Mouse (Mus musculus): ENCODE data around the gene Terb2.

The Terb2 gene

DNA sequence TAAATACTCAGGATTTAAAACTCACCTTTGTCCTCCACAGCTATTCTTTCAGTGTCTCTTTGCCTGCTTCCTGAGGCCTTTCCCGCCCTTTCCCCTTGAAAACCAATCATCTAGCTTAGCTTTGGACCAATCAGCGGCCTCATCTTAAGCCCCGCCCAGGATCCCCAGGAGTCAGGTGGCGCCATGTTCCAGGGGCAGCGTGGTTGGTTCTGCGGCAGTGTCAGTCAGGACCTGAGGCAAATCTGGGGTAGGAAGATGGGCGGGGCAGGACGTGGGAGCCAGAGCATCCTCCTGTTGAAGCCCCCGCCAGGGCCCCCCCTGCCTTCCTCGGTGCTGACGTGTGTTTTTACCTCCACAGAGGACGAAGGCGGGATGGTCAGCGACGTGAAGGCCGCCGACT is at the start of gene Terb2, which contains the start of gene Patl2:
Gene Terb2, plus strand, starts transcription at position 167 of the 400 bp plus-strand sequence.
Gene Patl2, minus strand, starts transcription at position 84 of the 400 bp plus-strand sequence.
- no peak for DNase-seq

DNA sequence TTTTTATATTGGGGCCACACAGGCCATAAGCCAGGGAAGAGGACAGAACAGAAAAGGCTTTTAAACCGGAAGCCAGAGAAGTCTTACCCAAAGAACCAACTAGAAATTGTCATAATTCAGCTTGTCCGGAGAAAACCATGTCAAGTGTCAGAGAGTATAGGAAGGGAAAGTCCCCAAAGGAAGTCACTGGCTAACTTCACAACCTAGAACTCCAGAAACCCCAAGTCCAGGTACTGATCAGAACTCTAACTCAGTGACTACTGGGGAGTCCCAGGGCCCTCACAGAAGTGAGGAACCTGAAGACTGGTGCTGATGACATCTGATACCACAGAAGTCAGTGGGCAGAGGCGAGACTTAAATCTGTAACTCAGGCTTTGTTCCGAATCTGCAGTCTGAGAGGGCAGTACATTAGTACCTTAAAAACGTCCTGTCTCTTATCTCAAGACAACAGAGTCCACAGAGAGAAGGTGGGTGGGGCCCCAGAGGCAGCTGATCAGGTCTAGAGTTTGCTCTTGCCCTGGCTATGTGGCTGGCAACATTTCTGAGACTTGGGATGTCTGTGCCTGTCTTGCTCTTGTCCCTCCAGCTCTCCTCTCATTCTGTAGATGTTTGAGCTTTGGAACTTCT is 48.1 kb upstream of the Terb2 start:
- DNase-seq = no peak

DNA sequence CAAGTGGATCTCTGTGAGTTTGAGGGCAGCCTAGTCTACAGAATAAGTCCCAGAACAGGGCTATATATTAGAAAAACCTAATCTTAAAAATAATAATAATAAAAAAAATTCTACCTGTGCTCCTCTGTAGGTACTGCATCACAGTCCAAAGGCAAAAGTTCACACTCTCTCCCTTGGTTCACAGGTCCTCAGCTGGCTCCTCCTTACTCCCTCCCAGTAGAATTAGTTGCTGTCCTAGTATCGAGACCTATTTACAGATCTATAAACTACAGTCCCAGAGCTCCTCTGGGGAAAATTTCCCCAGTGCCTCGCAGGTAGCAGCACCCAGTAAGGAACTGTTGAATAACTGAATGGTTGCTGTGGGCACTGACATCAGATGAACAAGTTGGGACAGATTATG is 45.3 kb upstream of the Terb2 start:
- DNase-seq = no peak

DNA sequence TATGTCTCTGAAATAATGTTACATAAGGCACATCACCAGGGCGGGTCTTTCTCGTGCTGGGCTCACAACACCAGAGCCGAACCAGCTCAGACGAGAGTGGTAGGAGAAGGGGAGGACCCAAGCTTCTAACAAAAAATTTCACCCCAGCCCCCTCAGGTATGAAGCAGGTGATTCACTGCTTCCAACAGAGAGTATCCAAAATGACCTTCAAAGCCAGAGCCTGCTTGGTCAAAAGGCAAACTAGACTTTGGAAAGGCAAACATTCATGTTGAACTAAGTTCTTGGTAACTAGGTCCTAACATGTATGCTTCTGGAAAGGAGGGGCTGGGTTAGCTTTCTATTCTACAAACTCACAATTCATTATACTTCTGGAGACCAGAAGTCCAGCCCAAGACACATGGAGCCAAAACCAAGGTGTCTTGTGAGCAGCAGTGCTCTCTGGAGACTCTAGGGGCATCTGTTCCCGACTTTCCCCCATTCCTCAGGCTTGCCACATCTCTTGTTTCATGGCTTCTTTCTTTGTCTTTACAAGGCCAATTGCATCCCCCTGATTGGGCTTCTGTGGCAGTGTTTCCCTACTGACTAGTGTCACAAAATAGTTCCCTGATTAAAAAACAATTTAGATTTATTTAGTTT is 44.6 kb upstream of the Terb2 start:
- no peak for DNase-seq

DNA sequence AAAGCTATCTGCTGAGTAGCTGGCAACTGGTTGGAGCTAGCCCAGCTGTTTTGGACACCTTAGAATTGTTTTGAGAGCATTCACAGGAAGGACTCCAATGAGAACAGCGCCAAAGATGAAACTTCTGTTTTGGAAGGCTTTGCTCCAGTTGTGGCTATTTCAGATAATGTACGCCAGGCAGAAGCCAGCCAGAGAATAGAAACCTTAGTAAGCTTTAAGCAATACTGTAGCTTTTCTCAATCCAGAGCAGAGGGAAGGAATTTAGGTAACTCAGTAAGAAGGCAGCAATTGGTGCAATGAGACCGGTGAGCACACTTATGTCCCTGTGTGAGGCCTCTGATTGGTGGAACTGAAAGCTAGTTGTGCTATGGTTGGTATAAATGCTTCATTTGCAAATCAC is 43.0 kb upstream of the Terb2 start:
- no peak for DNase-seq

DNA sequence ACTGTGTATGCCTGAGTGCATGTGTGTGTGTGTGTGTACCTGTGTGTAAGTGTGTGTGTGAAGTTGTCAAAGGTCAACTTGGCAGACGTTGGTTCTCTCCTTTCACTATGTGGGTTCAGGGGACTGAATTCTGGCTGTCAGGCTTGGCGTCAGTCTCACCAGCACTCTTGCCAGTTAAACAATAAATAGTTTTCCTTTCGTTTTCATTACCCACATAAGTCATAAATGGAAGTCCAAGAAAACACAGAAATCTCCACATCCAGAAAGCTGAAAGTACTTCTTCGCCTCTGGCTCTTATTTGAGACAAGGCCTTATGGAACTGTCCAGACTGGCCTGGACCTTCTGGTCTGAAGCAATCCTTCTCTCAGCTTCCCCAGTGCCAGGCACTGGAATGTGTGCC is 40.3 kb upstream of the Terb2 start:
- DNase-seq = no peak

DNA sequence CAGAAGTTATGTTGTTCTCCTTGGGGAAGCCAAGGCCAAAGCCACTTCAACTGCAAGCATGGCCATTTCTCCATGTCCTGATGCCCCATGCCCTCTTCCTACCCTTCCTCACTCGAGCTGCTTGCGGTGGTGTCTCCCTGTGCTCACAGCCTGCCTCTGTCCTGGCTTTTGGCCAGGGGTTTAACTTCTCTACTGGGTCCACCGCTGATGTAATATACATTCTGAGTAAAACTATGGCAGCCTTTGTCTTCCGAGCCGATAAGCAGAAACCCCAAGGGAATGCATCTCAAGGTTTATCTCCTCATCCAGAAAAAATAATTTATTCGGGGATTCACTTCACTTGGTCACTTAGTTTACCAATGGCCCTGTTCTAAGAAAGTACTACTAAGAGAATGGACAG is 39.4 kb upstream of the Terb2 start:
- peak; percentile 14 for DNase-seq

DNA sequence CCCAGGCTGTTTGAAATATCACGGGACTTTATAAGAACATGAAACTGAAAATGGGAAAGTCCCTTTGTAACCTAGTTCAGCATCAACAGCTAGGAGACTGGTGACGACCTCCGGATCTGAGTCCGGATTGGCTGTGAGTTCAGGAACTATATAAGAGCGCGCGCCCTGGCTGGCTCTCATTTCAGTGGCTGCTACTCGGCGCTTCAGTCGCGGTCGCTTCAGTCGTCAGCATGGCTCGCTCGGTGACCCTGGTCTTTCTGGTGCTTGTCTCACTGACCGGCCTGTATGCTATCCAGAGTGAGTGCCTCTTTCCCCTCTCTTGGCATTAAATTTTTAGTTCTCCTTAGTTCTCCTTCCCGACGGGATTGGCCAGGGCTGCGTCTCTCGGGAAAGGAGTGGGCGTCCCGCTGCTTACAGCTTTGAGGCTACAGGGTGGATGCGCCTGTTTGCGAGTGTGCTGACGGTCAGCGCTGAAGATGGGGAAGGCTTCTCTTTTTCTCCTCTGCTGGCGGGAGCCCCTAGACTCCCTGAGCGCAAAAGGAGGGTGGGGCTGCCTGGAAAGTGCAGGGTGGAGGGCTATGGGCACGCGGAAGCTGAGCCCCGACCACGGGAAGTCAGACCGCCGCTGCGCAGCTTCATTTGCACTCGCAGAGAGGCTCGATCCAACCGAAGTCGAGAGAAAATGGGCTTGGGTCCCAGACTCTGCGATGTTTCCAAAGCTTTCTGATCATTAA is 38.4 kb upstream of the Terb2 start, which contains the start of gene B2m:
Gene B2m, plus strand, starts transcription at position 179 of the 734 bp plus-strand sequence.
- DNase-seq = peak; percentile 96

DNA sequence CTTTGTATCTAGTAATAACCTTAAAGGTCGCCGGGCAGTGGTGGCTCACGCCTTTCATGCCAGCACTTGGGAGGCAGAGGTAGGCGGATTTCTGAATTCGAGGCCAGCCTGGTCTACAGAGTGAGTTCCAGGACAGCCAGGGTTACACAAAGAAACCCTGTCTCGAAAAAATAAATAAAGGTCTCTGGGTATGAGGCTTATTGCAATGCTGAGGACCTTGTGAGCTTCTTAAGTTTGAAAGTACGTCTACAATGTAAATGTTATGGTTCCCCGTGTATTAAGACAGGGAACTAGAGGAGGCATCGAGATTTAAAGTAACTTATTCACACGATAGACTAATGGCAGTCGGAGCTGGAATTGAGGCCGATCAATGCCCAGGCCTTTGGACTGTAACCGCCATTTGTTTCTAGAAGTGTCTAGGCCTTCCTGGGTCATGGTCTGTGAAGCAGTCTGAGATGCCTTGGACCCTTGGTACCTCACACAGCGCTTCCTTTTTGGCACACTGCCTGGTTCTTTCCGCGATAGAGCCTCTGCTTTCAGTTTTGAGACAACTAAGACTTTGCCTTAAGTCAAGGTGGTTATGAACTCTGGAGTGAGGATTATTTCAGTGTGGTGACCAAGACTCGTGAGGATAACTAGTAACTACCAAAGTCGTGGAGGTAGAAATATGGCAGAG is 37.7 kb upstream of the Terb2 start:
- DNase-seq = peak; percentile 81

DNA sequence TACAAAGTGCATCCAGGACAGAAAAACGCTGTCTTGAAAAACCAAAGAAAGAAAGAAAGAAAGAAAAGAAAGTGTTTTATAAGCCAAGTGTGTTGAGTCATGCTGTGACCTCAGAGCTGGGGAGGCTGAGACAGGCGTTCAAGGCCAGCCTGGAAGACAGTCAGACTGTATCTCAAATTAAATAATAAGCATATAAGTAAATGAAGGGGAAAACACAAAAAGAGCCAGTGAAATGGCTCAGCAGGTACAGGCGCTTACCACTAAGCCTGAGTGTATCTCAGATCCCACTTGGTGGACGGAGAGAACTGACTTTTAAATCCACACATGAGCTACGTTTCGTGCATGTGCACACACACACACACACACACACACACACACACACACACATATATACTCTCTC is 36.8 kb upstream of the Terb2 start:
- DNase-seq = no peak

DNA sequence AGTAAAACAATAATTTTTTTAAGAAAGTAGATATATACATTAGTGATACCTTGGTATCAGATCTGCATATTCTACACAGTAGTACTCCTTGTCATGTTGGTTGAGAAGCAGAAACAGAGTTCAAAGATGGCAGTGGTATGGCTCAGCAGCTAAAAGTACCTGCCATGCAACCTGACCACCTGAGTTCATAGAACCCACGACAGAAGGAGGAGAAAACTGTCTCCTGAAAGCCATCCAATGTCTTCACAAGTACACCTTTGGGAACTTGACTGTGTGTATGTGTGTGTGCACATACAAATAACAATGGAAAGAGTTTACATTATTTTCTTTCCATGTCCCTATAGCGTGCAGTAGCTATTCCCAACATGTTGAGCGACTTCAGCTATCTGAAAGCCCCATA is 36.4 kb upstream of the Terb2 start:
- no peak for DNase-seq

DNA sequence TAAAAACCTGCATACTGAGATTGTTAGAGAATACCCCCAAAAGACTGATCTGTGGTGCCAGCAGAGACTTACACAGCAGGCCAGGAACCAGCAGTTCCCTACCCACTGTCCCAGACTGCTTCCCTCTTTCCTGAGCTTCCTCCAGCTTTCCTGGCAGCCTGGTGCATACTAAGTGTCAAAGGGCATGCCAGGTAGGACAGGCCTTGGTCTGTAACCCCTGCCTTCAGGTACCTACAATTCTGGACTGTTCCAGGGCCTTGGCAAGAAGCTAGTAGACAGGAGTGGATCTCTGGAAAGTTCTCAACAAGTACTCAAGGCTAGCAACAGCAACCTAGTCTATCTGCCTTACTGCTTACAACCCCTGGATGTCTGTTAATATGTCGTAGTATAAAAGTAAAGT is 34.9 kb upstream of the Terb2 start:
- no peak for DNase-seq

DNA sequence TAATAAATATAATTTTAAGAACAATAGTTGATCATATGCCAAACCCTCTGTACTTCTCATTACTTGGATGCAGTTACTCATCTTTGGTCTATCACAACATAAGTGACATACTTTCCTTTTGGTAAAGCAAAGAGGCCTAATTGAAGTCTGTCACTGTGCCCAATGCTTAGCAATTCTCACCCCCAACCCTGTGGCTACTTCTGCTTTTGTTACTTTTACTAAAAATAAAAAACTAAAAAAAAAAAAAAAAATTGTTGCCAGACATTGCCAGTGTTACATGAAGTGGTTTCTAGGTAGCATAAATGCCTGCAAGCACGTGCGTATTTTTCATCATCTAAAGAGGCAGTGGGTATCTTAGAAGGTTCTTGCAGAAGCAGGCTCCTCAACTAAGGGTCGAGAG is 33.2 kb upstream of the Terb2 start:
- DNase-seq = no peak

DNA sequence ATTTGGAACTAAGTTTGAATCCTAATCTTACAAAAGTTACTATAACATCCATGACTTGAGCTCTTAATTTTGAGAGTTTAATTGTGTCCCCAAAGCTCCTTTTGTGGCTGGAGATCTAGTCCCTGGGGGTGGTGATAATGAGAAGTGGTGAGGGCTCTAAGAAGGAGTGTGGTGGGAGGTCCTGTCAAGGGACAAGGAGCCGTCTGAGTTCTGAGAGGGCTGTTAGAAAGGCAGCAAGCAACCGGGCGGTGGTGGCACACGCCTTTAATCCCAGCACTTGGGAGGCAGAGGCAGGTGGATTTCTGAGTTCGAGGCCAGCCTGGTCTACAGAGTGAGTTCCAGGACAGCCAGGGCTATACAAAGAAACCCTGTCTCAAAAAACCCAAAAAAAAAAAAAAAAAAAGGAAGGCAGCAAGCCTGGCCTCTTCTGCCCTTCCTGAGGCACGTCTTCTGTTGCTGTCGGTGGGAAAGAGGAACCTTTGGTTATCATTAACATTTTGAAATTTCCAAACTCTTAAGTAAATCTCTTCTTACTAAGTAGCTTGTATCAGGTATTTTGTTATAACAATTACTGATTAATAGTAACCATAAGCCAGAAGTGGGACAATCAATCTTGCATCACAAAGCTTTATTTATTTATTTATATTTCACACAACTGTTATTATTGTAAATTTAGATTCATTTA is 32.2 kb upstream of the Terb2 start:
- no peak for DNase-seq

DNA sequence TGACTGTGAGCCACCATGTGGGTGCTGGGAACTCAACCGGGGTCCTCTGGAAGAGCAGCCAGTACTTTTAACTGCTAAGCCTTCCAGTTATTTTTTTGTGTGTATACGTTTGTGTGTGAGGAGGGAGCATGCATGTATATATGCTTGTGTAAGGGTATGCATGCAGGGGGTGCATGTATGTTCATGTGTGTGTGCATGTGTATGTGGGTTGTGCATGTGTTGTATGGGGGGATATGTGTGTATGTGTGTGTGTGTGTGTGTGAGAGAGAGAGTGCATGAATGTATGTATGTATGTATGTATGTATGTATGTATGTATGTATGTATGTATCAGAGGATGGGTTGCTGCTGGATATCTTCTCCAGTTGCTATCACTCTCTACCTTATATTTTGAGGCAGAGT is 31.6 kb upstream of the Terb2 start:
- no peak for DNase-seq

DNA sequence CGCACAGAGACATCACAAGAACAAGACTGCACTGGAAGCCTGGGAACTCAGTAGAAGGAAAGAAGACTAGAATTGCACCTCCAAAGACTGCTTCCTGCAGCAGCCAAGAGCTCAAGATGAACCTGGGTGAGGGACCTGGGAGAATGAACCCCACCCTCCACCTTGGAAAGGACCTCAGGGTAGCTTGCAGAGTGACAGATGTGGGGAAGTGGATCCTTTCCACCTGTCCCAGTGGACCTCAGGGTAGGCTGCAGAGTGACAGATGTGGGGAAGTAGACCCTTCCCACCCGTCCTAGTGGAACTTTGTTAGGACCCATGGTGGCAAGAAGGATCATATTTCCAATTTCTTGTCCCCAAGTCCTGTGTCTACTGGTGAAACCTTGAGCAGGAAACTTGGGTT is 30.8 kb upstream of the Terb2 start:
- DNase-seq = no peak

DNA sequence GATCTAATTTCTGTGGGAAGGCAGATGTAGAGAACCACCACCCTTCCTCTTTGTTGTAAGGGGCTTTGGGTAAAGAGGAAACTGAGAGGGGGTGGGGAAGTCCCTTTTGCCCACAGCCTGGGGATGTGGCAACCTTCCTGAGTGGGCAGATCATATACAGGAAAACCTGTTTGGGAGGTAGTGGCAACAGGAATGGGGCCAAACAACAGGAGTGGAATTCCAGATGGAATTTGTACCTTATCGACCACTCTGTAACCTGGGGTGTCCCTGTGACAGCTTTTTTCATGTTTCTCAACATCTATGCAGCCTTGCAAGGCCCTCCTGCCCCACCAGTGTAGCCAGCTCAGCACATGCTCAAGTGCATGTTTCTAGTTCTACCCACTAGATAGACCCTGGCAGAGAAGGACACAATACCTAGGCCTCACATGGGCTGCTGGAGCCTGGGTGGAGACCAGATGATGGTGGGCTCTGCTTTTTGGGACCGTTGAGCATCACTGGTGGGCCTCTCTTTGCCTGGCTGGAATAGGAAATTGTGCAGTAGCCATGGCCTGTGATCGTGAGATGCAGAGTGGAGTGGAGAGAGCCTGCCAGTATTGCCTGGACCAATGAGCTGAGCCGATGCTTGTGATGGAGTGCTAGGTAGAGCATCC is 29.9 kb upstream of the Terb2 start:
- DNase-seq = no peak

DNA sequence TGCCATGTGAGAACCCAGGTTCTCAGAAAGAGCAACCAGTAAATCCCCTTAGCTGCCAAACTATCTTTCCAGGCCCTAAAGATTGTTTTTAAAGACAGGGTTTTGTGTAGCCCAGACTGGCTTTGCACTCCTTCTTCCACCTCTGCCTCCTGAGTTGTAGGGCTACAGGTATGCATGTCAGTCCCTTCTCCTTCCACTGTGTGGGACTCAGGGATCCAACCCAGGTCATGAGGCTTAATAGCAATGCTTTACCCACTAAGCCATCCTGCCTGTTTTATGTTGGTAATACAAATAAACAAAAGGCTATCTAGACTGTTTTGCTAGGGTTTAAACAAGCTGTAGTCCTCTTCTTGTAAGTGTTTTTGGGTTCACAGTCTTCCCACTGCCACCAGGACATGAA is 28.5 kb upstream of the Terb2 start:
- DNase-seq = no peak

DNA sequence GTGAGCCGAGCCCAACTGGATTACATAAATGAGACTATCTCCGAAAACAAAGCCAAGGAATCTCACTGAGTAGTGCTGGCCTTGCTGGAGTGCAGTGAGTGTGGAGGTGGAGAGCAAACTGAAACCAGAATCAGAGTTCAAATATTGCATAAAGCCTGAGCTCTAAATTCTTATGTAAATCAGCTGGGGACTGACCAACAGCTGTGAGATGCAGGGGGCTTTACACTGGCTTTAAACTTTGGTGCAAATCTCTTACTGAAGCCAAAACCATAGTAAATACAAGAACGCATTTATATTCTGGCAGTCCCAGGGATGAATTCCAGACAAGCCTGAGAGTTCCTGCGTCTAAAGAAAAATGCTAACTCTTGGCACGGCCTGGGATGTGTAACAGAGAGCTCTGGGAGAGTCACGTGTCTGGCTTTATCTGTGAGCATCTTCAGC is 27.7 kb upstream of the Terb2 start:
- DNase-seq = no peak

DNA sequence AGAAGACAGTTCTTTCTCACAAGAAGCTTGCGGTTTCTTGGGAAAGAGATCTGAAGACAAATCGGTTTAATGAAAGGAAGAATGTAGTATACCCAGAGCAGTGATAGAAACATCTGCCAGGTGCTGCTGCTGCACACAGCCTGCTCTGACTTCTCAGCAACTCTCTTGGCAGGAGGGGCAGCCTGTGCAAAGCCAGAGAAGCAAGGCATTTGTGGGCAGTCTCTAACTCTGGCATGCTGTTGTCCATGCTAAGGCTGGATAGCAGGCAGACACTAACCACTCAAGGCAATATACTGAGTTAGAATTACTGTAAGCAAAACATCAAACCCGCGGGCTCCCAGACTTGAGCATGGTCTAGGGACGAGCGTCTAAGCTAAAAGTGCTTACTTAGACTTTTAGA is 26.4 kb upstream of the Terb2 start:
- no peak for DNase-seq

DNA sequence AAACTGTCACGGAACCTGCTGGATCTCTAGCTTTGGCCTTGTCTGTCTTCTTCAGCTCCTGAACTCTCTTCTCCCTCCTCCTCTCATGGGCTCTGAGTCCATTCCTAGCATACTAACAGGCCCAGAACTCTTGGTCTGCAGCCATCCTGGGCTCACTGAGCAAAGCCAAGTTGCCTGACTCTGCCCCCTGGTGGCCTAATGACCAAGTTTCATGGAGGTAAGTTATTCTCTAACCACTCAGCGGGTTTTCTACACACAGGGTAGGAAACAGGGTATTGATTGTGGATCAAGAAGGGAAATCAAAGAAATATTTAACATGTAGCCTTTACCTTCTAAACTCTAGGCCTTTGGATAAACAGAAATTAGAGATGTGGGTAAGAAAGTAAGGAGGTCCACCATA is 25.4 kb upstream of the Terb2 start, which contains the start of gene Trim69:
Gene Trim69, plus strand, starts transcription at position 21 of the 400 bp plus-strand sequence.
- DNase-seq = peak; percentile 73

DNA sequence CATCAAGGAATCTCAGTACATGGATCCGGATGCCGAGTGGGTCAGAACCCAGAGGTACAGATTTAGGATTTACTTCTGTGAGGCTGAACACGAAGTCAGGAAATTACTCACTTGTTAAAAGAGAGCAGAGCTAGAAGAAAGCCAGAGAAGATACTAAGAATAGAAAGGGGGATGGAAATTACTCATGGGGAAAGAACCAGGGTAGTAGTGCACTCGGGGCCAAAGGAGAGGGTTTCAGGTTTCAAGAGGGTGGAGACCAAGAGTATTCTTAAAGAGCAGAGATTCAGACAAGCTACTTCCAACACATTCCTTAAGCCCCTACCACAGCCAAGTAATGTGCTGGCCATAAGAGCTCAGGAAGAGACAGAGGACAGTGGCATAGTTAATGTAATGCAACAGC is 24.5 kb upstream of the Terb2 start:
- DNase-seq = no peak

All from kidney, adult 11 months (tissue).